ENCODE assay signal across 23 mouse cellular contexts in the genomic region with DNA sequence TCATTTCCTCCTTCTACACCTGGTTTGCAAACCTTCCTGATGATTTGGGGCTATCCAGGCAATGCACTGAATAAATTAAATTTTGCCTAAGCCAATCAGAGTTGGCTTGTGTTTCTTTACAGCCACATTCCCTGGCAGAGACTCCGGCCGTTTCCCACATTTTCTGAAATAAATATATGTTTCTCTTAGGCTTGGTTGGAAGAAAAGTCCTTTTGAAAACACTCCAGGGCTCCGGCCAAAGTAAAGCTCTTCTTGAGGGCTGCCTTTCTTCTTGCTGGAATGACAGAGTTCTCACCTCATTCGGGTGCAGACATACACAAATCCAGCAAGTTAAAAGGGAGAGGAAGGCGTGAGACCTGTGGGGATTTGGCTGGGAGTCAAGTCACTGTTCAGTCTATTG.
DNase-seq lines count a peak whose midpoint lies in the region; ATAC-seq lines count a peak whose summit lies in the region.
"Had no signal": no experiment of that assay in that cellular context is flagged by ENCODE, and none has a peak within 500 bp of the region (broad histone marks: within the 10 kb centered on the region; RNA-seq: fewer than 3 reads in every experiment).

No protein-coding gene starts in this region.

- H3K9ac ChIP-seq in limb, embryonic 12.5 days (replicated peaks): no peak overlapping the region
- no peak overlapping the region for H3K9ac ChIP-seq in lung, embryonic 15.5 days
- no peak overlapping the region for H3K9ac ChIP-seq in limb, embryonic 13.5 days
- no peak overlapping the region for H3K9ac ChIP-seq in limb, embryonic 15.5 days
- H3K9ac ChIP-seq: embryonic facial prominence, embryonic 15.5 days; forebrain, embryonic 12.5 days had no signal

- 0 out of 2 replicates have a peak, but pooled peaks cover 6% of the 10 kb centered on the region for H3K9me3 ChIP-seq in limb, embryonic 12.5 days
- no peaks in the 10 kb centered on the region for H3K9me3 ChIP-seq in limb, embryonic 10.5 days (replicated peaks)
- H3K9me3 ChIP-seq in lung, embryonic 15.5 days: no peaks in the 10 kb centered on the region
- peaks cover 6% of the 10 kb centered on the region for H3K9me3 ChIP-seq in limb, embryonic 13.5 days
- no peaks in the 10 kb centered on the region for H3K9me3 ChIP-seq in limb, embryonic 15.5 days
- H3K9me3 ChIP-seq: embryonic facial prominence, embryonic 15.5 days; forebrain, embryonic 12.5 days had no signal

- peak overlapping the region; percentile 45; the same call in 1 of the 2 replicates for H3K27ac ChIP-seq in limb, embryonic 12.5 days
- no peak overlapping the region for H3K27ac ChIP-seq in limb, embryonic 10.5 days
- H3K27ac ChIP-seq in lung, embryonic 15.5 days: peak overlapping the region; percentile 1; the same call in 1 of the 2 replicates
- no peak overlapping the region; the same call in 1 of the 2 replicates for H3K27ac ChIP-seq in limb, embryonic 13.5 days
- H3K27ac ChIP-seq in limb, embryonic 15.5 days: peak overlapping the region; percentile 38; the same call in 1 of the 2 replicates
- H3K27ac ChIP-seq: embryonic facial prominence, embryonic 15.5 days; forebrain, embryonic 10.5 days; forebrain, embryonic 12.5 days had no signal

- H3K4me1 ChIP-seq in limb, embryonic 12.5 days (replicated peaks): peaks cover 26% of the 10 kb centered on the region
- H3K4me1 ChIP-seq in limb, embryonic 10.5 days: peaks cover 46% of the 10 kb centered on the region
- H3K4me1 ChIP-seq in lung, embryonic 15.5 days: peaks cover 14% of the 10 kb centered on the region
- peaks cover 31% of the 10 kb centered on the region for H3K4me1 ChIP-seq in limb, embryonic 13.5 days
- H3K4me1 ChIP-seq in limb, embryonic 15.5 days: peaks cover 28% of the 10 kb centered on the region
- H3K4me1 ChIP-seq: forebrain, embryonic 12.5 days had no signal

- ATAC-seq in limb, embryonic 12.5 days (ENCODE audit: insufficient number of reproducible peaks, insufficient read depth, low FRiP score, low TSS enrichment, low read depth): no peak
- no peak for ATAC-seq in lung, embryonic 15.5 days (ENCODE audit: borderline replicate concordance, extremely low read depth, low FRiP score, low TSS enrichment)
- peak; percentile 80 for ATAC-seq in limb, embryonic 13.5 days (ENCODE audit: low FRiP score, low read depth)
- ATAC-seq in limb, embryonic 15.5 days (ENCODE audit: insufficient number of reproducible peaks, low FRiP score, low TSS enrichment, low read depth): peak; percentile 65; the same call in 1 of the 2 replicates
- ATAC-seq: forebrain, embryonic 14.5 days; forebrain, embryonic 16.5 days had no signal

- 30% methylated on average over 5 of the region's 5 CpGs for WGBS in limb, embryonic 12.5 days
- 56% methylated on average over 5 of the region's 5 CpGs for WGBS in limb, embryonic 10.5 days
- 33% methylated on average over 5 of the region's 5 CpGs for WGBS in lung, embryonic 15.5 days
- WGBS in limb, embryonic 13.5 days: 19% methylated on average over 5 of the region's 5 CpGs
- WGBS in limb, embryonic 15.5 days: 20% methylated on average over 5 of the region's 5 CpGs

- DNase-seq in limb, embryonic 10.5 days (ENCODE audit: low spot score): no peak
- DNase-seq in lung, adult 18-20 months: no peak
- no peak for DNase-seq in embryo, embryonic 10 days (ENCODE audit: low spot score)
- no peak for DNase-seq in thymus, postnatal 25 days
- DNase-seq: adrenal gland, adult 2 months; adrenal gland, postnatal 10 days; adrenal gland, postnatal 25 days; cerebellum, adult 11 months; cerebellum, adult 18-20 months; cerebellum, adult 8-10 months; cerebellum, adult 9-11 months; cerebellum, postnatal 14 days; cerebellum, postnatal 36 days had no signal

- H3K4me2 ChIP-seq in limb, embryonic 12.5 days: no peak overlapping the region
- H3K4me2 ChIP-seq in lung, embryonic 15.5 days: no peak overlapping the region
- 0 out of 2 replicates have a peak overlapping the region, but pooled peaks have one; percentile 7 for H3K4me2 ChIP-seq in limb, embryonic 13.5 days (replicated peaks)
- no peak overlapping the region for H3K4me2 ChIP-seq in limb, embryonic 15.5 days
- H3K4me2 ChIP-seq: embryonic facial prominence, embryonic 15.5 days; forebrain, embryonic 12.5 days had no signal

- H3K27me3 ChIP-seq in limb, embryonic 12.5 days: peaks cover 51% of the 10 kb centered on the region
- peaks cover 48% of the 10 kb centered on the region; the same call in 1 of the 2 replicates for H3K27me3 ChIP-seq in limb, embryonic 10.5 days (ENCODE audit: low read depth, poor library complexity, severe bottlenecking)
- no peaks in the 10 kb centered on the region for H3K27me3 ChIP-seq in lung, embryonic 15.5 days
- peaks cover 38% of the 10 kb centered on the region for H3K27me3 ChIP-seq in limb, embryonic 13.5 days
- H3K27me3 ChIP-seq in limb, embryonic 15.5 days: peaks cover 5% of the 10 kb centered on the region; the same call in 1 of the 2 replicates
- H3K27me3 ChIP-seq: embryonic facial prominence, embryonic 15.5 days; forebrain, embryonic 12.5 days had no signal

- no peaks in the 10 kb centered on the region for H3K36me3 ChIP-seq in limb, embryonic 12.5 days
- H3K36me3 ChIP-seq in limb, embryonic 10.5 days: no peaks in the 10 kb centered on the region
- H3K36me3 ChIP-seq in lung, embryonic 15.5 days: no peaks in the 10 kb centered on the region
- no peaks in the 10 kb centered on the region for H3K36me3 ChIP-seq in limb, embryonic 13.5 days
- no peaks in the 10 kb centered on the region for H3K36me3 ChIP-seq in limb, embryonic 15.5 days
- H3K36me3 ChIP-seq: embryonic facial prominence, embryonic 15.5 days; forebrain, embryonic 10.5 days; forebrain, embryonic 12.5 days had no signal

- H3K4me3 ChIP-seq in limb, embryonic 12.5 days (replicated peaks): no peak overlapping the region
- no peak overlapping the region for H3K4me3 ChIP-seq in limb, embryonic 10.5 days
- H3K4me3 ChIP-seq in lung, embryonic 15.5 days: no peak overlapping the region
- no peak overlapping the region for H3K4me3 ChIP-seq in limb, embryonic 13.5 days
- H3K4me3 ChIP-seq in limb, embryonic 15.5 days: no peak overlapping the region
- H3K4me3 ChIP-seq: embryonic facial prominence, embryonic 15.5 days; erythroblast, embryonic 14.5 days; forebrain, embryonic 10.5 days; forebrain, embryonic 12.5 days had no signal

Comparison
In these comparisons a context has a peak if more than half of its experiments do, and no peak if none do; other contexts are left out.
1. ATAC-seq: peak in limb, embryonic 13.5 days (single experiment) and limb, embryonic 15.5 days (single experiment); none in limb, embryonic 12.5 days (single experiment) and lung, embryonic 15.5 days (single experiment).
2. H3K27ac ChIP-seq: peak in limb, embryonic 12.5 days (single experiment), lung, embryonic 15.5 days (single experiment) and limb, embryonic 15.5 days (single experiment); none in limb, embryonic 10.5 days (single experiment) and limb, embryonic 13.5 days (single experiment).